Mouse (Mus musculus): ENCODE measurements around the gene Pcyt2. TPM values are rescaled to one million over a fixed set of nuclear protein-coding genes. Genes with fewer than 3 reads are reported as not detected.

Pcyt2 gene
- polyA plus RNA-seq, 1 experiment from 2014 or later = 93.9 TPM

DNA sequence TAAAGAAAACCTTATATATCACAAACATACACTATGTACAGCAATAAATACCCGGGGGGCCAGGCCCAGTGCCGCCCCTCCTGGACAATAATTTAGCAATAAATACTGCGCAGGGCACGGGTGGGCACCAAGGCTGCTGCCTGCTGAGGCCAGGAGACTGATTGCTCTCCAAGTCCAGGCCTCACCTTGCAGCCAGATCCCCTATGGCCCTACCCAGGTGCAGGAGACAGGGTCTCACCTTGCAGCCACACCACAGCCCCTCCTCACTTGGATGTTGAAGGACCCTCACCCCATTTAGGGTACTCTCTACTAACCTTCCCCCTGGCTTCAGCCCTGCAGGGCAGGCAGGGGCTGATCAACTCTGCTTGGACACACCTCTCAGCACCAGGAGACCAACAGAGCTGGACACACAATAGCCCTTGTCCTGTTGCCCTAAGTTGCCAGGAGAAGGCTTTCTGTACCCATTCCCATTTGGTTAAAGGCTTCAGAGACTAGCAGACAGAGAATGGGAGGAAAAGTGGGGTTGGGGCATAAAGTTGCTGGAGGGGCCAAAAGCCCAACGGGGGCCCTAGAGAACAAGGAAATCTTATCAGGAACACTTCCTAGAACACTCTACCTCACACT lies 7.5 kb upstream of the Pcyt2 start, which contains the start of gene Sirt7:
Gene Sirt7, minus strand, starts transcription at position 89 of the 624 bp plus-strand sequence.
- H3K27ac ChIP-seq (ENCODE audit: low read length) = peak within 1 kb of the TSS; percentile 84
- WGBS = 14% methylated on average over 5 of the region's 5 CpGs
- DNase-seq (ENCODE audit: low spot score) = no peak
- peaks cover 16% of the 10 kb centered on the region for H3K36me3 ChIP-seq (ENCODE audit: insufficient read depth, low read length)
- ATAC-seq = peak; percentile 9; the same call in 1 of the 2 replicates
- H3K4me3 ChIP-seq (ENCODE audit: low read depth, low read length) = peak within 1 kb of the TSS; percentile 93
- H3K4me1 ChIP-seq (ENCODE audit: insufficient read depth, low read depth, low read length) = peaks cover 10% of the 10 kb centered on the region
- peak within 1 kb of the TSS; percentile 98 for H3K4me2 ChIP-seq (replicated peaks; ENCODE audit: low read depth, low read length)
- no peak for TF ChIP-seq EP300 (IDR thresholded peaks at IDR 0.05)
- no peak for TF ChIP-seq CTCF (IDR thresholded peaks at IDR 0.05)
- H3K9ac ChIP-seq (replicated peaks; ENCODE audit: low read depth) = peak within 1 kb of the TSS; percentile 78
- H3K27me3 ChIP-seq (replicated peaks; ENCODE audit: insufficient read depth, low read length) = no peaks in the 10 kb centered on the region
- no peaks in the 10 kb centered on the region for H3K9me3 ChIP-seq (ENCODE audit: low read length)

DNA sequence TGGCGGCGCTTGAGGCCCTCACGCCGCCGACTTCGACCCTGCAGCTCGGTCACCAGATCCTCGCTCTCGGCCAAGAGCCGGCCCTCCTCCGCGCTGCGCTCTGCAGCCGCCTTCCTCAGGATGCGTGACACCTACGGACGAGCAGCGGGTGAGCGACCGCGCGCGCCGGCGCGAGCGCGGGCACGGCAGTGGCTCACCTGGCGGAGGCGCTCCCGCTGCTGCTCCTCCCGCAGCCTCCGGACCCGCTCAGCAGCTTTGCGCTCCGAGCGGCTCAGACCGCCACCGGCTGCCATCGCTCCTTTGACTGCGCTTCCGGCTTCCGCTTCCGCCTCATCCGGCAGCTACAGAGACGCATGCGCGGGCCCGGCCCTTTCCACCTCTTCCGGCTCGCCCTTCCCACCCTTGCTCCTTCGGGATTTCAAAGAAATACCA lies 7.0 kb upstream of the Pcyt2 start:
- Histone ChIP-seq H3K4me2 (replicated peaks; ENCODE audit: low read depth, low read length) (peak overlapping the region; percentile 98), H3K4me3 (ENCODE audit: low read depth, low read length) (peak overlapping the region; percentile 93), H3K9me3 (ENCODE audit: low read length) (no peaks in the 10 kb centered on the region), H3K27ac (ENCODE audit: low read length) (peak overlapping the region; percentile 84), H3K27me3 (replicated peaks; ENCODE audit: insufficient read depth, low read length) (no peaks in the 10 kb centered on the region), H3K4me1 (ENCODE audit: insufficient read depth, low read depth, low read length) (peaks cover 5% of the 10 kb centered on the region; the same call in 1 of the 2 replicates), H3K36me3 (ENCODE audit: insufficient read depth, low read length) (peaks cover 18% of the 10 kb centered on the region), H3K9ac (replicated peaks; ENCODE audit: low read depth) (peak overlapping the region; percentile 78)
- ATAC-seq (peak; percentile 87), DNase-seq (ENCODE audit: low spot score) (peak; percentile 96)
- TF ChIP-seq CTCF (IDR thresholded peaks at IDR 0.05) = no peak
- no peak for TF ChIP-seq EP300 (IDR thresholded peaks at IDR 0.05)
- 0% methylated on average over 53 of the region's 53 CpGs for WGBS

DNA sequence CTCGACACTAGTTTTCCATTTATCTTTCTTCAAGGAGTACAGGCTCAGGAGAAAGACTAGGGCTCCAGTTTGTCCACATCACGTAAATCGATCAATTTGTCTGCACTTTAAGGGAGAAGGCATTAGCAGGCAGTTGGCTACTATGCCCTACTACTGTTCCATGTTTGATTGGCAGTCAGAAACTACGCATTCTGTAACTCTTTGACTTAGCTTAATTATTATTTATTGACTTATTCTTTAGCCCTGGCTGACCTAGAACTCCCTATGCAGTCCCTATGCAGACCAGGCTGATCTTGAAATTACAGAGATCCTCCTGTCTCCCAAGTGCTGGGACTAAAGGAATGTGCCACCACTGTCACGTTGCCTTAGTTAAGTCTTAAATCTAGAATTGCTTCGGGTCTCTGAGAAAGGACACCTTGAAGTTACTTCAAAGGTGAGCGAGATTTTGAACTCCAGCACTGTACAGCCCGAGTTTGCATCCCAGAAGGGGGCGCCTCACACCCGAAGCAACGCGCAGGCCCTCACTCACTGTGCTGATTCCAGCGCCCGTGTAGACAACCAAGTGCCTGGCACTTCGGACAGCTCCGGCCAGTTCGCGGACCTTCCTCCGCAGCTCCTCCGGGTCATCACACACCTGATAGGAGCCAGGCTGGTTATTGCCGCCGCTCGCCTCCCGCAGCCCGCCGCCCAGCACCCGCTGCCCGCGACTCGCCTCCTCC lies 6.4 kb upstream of the Pcyt2 start:
- peak overlapping the region; percentile 98 for H3K4me2 ChIP-seq (replicated peaks; ENCODE audit: low read depth, low read length)
- peaks cover 18% of the 10 kb centered on the region for H3K36me3 ChIP-seq (ENCODE audit: insufficient read depth, low read length)
- TF ChIP-seq CTCF (IDR thresholded peaks at IDR 0.05) = peak; percentile 71
- no peak for TF ChIP-seq EP300 (IDR thresholded peaks at IDR 0.05)
- peak overlapping the region; percentile 78 for H3K9ac ChIP-seq (replicated peaks; ENCODE audit: low read depth)
- no peaks in the 10 kb centered on the region for H3K9me3 ChIP-seq (ENCODE audit: low read length)
- ATAC-seq = peak; percentile 81
- 0 out of 2 replicates have a peak, but pooled peaks cover 4% of the 10 kb centered on the region for H3K4me1 ChIP-seq (ENCODE audit: insufficient read depth, low read depth, low read length)
- H3K27me3 ChIP-seq (replicated peaks; ENCODE audit: insufficient read depth, low read length) = no peaks in the 10 kb centered on the region
- peak overlapping the region; percentile 93 for H3K4me3 ChIP-seq (ENCODE audit: low read depth, low read length)
- DNase-seq (ENCODE audit: low spot score) = peak; percentile 71
- peak overlapping the region; percentile 84 for H3K27ac ChIP-seq (ENCODE audit: low read length)
- WGBS = 10% methylated on average over 29 of the region's 30 CpGs

DNA sequence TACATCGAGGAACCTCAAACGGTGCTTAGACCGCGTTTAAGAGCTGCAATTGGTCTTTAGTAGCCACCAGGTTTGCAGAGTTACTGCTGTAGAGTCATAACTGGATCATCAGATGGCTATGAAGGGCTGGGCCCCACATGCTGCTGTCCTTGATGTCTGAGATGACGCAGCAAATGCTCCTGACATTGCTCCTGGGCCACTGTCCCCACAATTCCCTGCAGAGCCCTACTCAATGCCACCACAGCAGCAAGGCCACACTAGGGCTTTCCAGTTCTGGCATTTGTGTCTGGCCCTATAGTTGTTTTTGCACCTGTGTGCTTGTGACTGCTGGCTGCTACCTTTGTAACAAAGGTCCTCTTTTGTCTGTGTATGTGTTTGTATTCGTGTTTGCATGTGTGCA lies 5.1 kb upstream of the Pcyt2 start:
- Histone ChIP-seq H3K36me3 (ENCODE audit: insufficient read depth, low read length) (peaks cover 23% of the 10 kb centered on the region), H3K27ac (ENCODE audit: low read length) (no peak overlapping the region), H3K4me1 (ENCODE audit: insufficient read depth, low read depth, low read length) (0 out of 2 replicates have a peak, but pooled peaks cover 4% of the 10 kb centered on the region), H3K9ac (replicated peaks; ENCODE audit: low read depth) (no peak overlapping the region), H3K4me3 (ENCODE audit: low read depth, low read length) (no peak overlapping the region), H3K27me3 (replicated peaks; ENCODE audit: insufficient read depth, low read length) (no peaks in the 10 kb centered on the region), H3K4me2 (replicated peaks; ENCODE audit: low read depth, low read length) (no peak overlapping the region), H3K9me3 (ENCODE audit: low read length) (no peaks in the 10 kb centered on the region)
- no peak for TF ChIP-seq CTCF (IDR thresholded peaks at IDR 0.05)
- TF ChIP-seq EP300 (IDR thresholded peaks at IDR 0.05) = no peak
- WGBS = 89% methylated on average over 6 of the region's 6 CpGs
- no peak for DNase-seq (ENCODE audit: low spot score)
- ATAC-seq = no peak

DNA sequence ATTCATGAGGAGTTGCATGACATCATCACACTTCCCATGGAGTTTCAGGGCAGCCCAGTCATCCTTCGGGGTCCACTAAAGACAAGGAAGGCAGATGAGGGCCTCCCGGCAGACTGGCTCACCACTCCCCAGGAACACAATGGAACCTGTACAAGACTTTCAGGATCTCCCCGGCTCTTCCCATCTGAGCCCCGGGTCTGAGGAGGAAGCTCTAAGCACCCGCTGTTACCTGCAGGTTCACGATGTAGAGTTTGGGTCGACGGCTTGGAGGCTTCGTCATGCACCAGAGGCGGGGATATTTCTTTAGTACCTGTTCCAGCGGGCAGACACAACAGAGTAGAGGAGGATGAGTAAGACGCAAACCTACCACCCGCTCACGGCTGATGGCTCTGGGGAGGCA lies 2.5 kb upstream of the Pcyt2 start:
- H3K4me1 ChIP-seq (ENCODE audit: insufficient read depth, low read depth, low read length) = peaks cover 10% of the 10 kb centered on the region
- H3K36me3 ChIP-seq (ENCODE audit: insufficient read depth, low read length) = peaks cover 23% of the 10 kb centered on the region
- no peaks in the 10 kb centered on the region for H3K27me3 ChIP-seq (replicated peaks; ENCODE audit: insufficient read depth, low read length)
- ATAC-seq (no peak), DNase-seq (ENCODE audit: low spot score) (no peak)
- no peak overlapping the region for H3K4me2 ChIP-seq (replicated peaks; ENCODE audit: low read depth, low read length)
- no peak overlapping the region for H3K27ac ChIP-seq (ENCODE audit: low read length)
- no peaks in the 10 kb centered on the region for H3K9me3 ChIP-seq (ENCODE audit: low read length)
- H3K9ac ChIP-seq (replicated peaks; ENCODE audit: low read depth) = no peak overlapping the region
- no peak overlapping the region for H3K4me3 ChIP-seq (ENCODE audit: low read depth, low read length)
- 92% methylated on average over 14 of the region's 14 CpGs for WGBS
- TF ChIP-seq EP300 (IDR thresholded peaks at IDR 0.05) = no peak
- TF ChIP-seq CTCF (IDR thresholded peaks at IDR 0.05) = no peak
